Mouse (Mus musculus) erythroid progenitor cell, adult 5-6 weeks (primary cell): ENCODE results near the gene Cxcl17. TPM values are rescaled to one million over a fixed set of nuclear protein-coding genes. Genes with fewer than 3 reads are reported as not detected.
"Not testable (repeated sequence)": the region's sequence is repeated elsewhere in the genome, so short reads cannot be mapped to it uniquely, and the experiment has no call there.

Experiments
- ATAC-seq: replicated peaks from 2 replicates; pipeline ENCODE4 v1.8.0; 2016; ENCODE audit warnings: moderate number of reproducible peaks, mild to moderate bottlenecking, moderate TSS enrichment, inconsistent platforms; ENCODE audit not compliant: poor library complexity, low FRiP score, severe bottlenecking
- total RNA-seq, 2 experiments: library from RNA; stranded (forward) in 1 of 2; stranded (reverse) in 1 of 2; fragments of 150-400 nt in 1 of 2; fragments of 186-747, 209-891 nt in 1 of 2; gene quantifications; 2 replicates each; pipeline versions ENCODE4 v1.2.3 to v1.2.4; 2015 to 2017; ENCODE audit warnings: low replicate concordance in 2 of 2

The Cxcl17 gene
- total RNA-seq, 2 experiments from 2014 or later: not detected

- no peak for ATAC-seq
Observed at GRCm38 (mm10) chr7:25427144-25427543, 14.5 kb upstream of the Cxcl17 start.

DNA sequence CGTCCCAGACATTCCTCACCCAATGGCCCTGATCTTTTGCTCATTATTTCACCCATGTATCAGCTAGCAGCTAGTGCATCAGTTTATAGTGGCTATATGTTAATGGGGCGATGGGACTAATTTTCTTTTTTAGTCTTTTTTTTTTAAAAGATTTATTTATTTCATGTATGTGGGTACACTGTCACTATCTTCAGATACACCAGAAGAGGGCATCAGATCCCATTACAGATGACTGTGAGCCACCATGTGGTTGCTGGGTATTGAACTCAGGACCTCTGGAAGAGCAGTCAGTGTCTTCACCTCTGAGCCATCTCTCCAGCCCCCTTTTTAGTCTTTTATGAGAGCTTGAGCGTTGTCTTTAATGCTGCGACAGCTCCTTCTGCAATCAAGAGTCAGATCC is 13.7 kb upstream of the Cxcl17 start:
- ATAC-seq: not testable (repeated sequence)

DNA sequence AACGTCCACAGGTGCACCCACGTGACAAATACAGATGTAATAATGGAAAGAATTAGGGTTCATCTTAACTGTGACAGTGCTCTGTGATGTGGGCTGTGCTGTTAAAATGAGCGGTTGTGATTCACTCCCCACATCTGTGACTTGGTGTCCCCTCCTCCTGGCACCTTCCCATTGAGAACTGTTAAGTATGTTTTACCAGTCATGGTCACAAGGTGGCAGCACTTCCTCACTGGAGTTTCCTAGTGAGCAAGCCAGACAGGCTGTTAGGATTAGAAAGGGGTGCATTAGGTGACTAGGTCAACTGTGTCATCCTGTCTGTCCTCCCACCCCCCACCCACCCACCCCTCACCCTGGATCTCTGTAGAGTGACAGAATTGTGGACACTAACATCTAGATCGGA is 11.7 kb upstream of the Cxcl17 start:
- ATAC-seq: peak; percentile 54; the same call in 1 of the 2 replicates

DNA sequence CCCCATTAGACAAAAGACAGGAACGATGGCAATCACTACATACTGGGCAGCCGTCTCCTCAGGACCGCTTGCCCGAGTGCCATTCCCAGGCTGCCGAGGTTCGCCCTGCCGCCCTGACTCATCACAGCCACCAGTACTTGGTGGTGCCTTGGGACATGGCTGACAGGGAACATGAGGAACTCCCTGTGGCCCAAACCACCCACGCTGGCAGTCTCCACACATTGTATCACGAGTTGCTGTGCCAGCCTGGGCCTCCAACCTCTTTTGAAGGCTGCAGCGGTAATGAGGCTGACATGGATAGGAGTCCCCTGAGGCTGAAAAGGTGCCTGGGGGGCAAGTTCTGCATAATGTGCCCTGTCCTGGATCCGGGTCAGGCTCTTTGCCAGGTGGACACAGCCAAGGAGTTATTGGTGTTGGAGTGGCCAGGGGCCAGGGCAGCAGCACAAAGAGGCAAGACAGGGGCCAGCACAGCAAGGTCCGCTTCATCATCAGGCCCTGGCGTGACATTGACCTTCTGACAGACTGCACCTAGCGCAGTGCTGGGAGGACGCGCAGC is 9.7 kb upstream of the Cxcl17 start:
- ATAC-seq: no peak

DNA sequence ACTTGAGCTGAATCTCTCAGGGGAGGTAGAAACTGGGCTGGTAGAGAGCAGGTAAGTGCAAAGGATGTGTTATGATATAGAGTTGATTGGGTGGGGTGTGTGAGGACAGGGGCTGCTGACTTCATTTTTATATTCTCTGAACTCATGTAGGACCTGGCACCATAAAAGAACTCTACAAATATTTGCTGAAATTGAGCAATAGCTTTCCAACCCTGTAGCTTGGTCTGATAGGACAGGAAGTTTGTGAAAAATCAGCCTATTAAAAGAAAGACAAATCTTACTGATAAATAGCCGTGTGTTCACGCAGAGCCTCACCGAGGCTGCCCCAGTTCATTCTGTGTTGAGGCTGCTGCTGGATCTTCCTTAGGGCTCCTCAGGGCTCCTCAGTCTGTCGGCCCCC is 7.3 kb upstream of the Cxcl17 start:
- no peak for ATAC-seq

DNA sequence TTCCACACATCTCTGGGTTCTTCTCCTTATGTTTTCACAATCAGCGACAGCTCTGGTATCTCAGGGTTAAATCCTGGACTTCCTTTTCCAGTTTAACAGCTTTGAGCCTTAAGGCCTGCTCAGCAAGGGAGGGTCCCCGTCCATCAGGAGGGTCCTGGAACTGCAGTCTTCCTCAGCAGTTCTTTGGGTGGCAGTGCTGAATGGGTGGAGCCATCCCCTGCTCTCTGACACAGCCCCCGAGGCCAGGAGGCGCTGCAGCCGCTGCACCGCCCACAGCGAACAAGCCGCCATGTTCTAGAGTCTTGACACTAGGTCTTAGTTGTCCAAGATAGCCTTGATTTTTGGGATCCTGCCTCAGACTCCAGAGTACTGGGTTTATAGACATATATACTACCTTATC is 6.8 kb upstream of the Cxcl17 start:
- ATAC-seq: no peak

DNA sequence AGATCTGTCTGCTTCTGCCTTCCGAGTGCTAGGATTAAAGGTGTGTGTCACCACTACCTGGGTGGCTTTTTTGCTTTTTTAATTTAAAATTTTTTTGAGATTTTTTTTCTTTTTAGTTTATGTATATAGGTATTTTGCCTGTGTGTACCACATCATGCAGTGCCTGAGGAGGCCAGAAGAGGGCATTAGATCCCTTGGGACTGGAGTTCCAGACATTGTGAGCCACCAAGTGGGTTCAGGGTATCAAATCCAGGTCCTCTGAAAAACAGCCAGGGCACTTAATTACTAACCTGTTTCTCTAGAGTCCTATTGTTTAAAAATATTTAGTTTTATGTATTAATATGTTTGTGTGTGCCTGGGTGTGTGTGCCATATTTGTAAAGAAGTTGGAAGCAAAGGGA is 4.9 kb upstream of the Cxcl17 start:
- ATAC-seq: no peak

- no peak for ATAC-seq
Observed at GRCm38 (mm10) chr7:25411861-25412260, 825 bp downstream of the Cxcl17 start.

- no peak for ATAC-seq
Observed at GRCm38 (mm10) chr7:25410969-25411615, 1.6 kb downstream of the Cxcl17 start.

GRCm38 (mm10) chr7:25409114-25409760 is 3.4 kb downstream of the Cxcl17 start:
- ATAC-seq: peak; percentile 49; the same call in 1 of the 2 replicates

- ATAC-seq: no peak
Observed at GRCm38 (mm10) chr7:25406468-25406867, 6.2 kb downstream of the Cxcl17 start.

DNA sequence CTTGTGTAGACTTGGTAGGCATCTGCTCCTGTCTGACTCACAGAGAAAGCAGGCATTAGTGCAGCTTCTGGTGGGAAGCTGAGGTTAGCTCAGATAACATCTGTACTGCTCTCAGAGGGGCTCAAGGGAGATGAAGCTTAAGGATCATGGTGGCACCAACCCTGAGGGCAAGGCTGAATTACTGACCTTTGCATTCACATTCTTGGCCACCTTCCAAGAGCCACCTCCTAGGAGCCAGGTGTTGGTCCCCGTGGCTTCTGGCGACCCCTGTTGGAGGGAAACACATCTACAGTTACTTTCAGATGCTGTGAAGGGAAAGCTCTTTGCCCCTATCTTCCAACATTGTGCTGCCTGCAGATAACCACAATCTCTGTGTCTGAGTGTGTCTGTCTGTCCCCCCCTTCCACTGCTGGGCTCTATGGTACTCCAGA is 10.0 kb downstream of the Cxcl17 start:
- peak; percentile 57; the same call in 1 of the 2 replicates for ATAC-seq

- ATAC-seq: no peak
Observed at GRCm38 (mm10) chr7:25401986-25402385, 10.7 kb downstream of the Cxcl17 start.

DNA sequence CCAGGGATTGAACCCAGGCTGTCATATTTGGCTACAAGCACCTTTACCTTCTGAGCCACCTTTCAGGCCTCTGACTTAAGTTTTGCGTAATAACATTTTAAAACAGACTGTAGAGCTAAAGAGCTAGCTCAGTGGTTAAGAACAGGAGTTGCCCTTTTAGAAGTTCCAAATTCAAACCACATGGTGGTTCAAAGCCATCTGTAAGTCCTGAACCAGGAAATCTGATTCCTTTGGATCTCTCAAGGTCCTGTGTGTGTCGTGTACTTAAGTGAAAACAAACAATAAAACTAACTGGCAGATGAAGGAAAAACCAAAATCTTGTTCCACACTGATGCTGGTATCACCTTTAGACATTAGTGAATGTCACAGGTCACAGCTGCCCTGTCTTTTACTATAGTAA is 11.1 kb downstream of the Cxcl17 start:
- ATAC-seq: no peak

GRCm38 (mm10) chr7:25399028-25399427 is 13.7 kb downstream of the Cxcl17 start:
- not testable (repeated sequence) for ATAC-seq

- no peak for ATAC-seq
Observed at GRCm38 (mm10) chr7:25398610-25399009, 14.1 kb downstream of the Cxcl17 start, which contains the start of gene Lipe. Gene Lipe (minus strand): TSS chr7:25398710.

DNA sequence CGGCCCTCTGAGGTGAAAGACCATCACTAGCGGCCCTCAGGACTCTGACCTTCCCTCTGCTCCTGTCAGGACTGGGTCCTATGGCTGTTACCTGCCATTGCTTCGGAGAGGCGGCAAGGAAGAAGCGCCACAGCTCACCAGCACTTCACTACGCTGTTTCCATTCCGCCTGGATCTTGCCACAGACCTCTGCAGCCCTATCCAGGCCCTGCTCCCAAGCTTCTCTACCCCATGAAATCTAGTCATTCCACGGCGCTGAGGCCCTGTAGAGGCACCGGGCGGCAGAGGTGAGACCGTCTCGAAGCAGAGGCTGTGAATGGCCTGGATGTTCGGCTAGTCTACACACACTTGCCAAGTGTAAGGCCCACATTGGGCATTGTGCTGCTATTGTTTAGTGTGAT is 16.1 kb downstream of the Cxcl17 start:
- ATAC-seq: no peak

DNA sequence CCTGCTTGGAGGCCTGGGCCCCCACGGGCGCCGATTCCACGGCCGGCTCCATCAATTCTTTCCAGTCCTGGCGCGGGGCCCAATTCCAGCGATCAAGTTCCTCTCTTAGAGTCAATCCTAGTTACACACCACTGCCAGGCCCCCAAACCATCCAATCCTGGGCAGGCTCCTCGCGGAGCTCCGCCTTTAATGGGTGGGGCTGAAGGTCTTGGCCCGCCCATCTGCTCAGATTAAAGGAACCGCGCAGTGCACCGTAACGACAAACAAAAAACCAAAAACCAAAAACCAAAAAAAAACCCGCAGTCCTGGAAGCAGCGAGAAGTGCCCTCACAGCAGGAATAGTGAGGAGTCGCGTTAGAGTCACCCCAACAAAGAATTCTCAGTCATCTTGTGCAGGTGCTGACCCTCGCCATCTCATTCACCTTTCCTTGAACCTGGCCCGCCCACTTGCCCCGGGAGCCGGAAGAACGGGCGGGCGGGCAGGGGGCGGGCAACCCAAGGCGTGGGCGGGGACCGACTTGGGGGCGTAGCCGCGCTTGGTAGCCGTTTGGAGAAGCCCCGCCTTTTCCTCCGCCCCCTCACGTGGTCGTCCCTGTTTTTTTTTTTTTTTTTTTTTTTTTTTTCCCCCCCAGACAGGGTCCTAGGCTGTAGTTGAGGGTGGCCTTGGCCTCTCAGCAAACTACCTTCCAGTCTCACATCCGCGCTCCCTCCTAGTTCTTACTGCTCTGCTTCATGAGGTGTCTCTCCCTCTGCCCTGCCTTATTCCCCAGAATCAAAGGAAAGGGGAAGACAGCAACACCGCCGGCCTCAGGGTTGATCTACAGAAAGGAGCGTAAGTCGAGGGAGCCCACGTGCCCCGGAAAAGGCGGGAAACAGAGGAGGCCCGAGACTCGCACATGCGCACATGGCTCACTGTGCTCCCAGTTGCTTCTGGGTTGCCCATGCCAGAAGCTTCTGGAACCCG is 16.8 kb downstream of the Cxcl17 start:
- peak; percentile 94 for ATAC-seq

DNA sequence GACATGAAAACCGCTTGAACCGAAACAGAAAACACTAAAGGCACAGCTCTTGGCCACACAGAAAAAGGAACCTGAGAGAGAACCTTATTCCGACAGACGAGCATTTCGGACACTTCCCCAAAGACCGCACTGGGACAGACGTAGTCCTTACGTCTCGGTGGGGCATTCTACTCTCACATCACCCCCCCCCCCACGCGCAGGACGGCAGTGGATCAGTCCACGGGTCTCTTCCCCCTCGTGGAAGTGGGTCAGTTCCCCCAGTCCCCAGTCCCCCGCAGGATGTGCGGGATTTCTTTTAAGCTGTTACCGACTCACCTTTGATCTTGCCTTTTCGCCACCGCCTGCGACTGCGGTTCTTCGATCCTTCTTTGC is 17.5 kb downstream of the Cxcl17 start:
- peak; percentile 3; the same call in 1 of the 2 replicates for ATAC-seq

DNA sequence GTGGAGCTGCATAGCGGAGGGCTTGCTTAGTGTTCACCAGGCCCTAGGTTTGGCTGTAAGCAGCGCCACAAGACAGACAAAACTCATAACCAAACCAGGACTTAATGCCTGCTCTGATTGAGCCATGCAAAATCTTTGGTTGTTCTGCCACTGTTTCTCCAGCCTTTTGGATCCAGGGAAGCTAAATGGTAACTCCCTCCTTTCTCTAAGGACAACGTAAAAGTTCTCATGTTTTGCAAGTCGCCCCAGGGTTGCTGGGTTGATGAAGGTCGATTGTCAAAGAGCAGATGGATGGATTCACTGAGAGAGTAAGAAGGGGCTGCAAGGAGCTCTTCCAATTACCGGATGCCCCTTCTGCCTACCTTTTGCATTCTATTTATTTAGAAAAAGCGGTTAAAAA is 17.9 kb downstream of the Cxcl17 start:
- ATAC-seq: no peak
